Mouse (Mus musculus): Measurements from ENCODE around the gene Smad6.

- TF ChIP-seq CTCF (IDR thresholded peaks at IDR 0.05; ENCODE audit: extremely low read depth, insufficient read depth, low read length) = no peak
- TF ChIP-seq POLR2A (IDR thresholded peaks at IDR 0.05; ENCODE audit: extremely low read depth, insufficient read depth, low read length) = no peak
Observed at GRCm38 (mm10) chr9:63980179-63981086, 41.4 kb downstream of the Smad6 start.
